Mouse (Mus musculus) brain, adult 10 weeks (tissue): ENCODE measurements around the gene Gm3629. TPM values are rescaled to one million over a fixed set of nuclear protein-coding genes. Genes with fewer than 3 reads are reported as not detected.

Experiments
- polyA plus RNA-seq: library from polyadenylated mRNA; stranded (reverse); fragments of 350-450 nt; fragmentation: Illumina TruSeq; extraction: RNeasy Lipid Tissue Mini Kit (QIAGEN cat#74804); gene quantifications from one replicate; pipeline ENCODE4 v1.2.3, GENCODE M21; 2015; ENCODE audit warnings: low read depth, low replicate concordance

Gene Gm3629
- not detected for polyA plus RNA-seq

DNA sequence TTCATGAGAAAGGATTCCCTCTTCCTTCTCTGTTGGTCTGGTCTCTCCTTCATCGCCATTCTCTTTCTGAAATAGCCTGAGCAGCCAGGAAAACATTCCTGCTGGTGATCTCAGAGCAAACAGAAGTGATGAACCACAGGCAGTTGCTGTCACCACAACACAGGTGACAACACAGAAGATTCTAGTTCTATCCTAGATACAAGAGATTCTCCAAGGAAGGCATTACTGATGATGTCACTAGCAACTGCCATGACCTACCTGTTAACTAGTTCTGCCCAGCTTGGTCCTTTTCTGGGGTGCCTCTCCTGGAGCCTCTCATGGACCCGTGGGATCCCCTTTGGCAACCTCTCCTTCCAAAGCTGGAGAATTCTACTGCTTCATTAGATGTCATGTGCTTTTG lies at the start of gene Gm3629:
Gene Gm3629, minus strand, starts transcription at position 101 of the 400 bp plus-strand sequence.

DNA sequence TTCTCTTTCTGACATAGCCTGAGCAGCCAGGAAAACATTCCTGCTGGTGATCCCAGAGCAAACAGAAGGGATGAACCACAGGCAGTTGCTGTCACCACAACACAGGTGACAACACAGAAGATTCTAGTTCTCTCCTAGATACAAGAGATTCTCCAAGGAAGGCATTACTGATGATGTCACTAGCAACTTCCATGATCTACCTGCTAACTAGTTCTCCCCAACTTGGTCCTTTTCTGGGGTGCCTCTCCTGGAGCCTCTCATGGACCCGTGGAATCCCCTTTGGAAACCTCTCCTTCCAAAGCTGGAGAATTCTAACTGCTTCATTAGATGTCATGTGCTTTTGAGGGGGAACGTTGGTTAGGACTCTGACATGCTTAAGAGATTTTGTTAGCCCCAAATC lies 31.9 kb upstream of the Gm3629 start, which contains the start of gene Gm3460:
Gene Gm3460, minus strand, starts transcription at position 101 of the 400 bp plus-strand sequence.

DNA sequence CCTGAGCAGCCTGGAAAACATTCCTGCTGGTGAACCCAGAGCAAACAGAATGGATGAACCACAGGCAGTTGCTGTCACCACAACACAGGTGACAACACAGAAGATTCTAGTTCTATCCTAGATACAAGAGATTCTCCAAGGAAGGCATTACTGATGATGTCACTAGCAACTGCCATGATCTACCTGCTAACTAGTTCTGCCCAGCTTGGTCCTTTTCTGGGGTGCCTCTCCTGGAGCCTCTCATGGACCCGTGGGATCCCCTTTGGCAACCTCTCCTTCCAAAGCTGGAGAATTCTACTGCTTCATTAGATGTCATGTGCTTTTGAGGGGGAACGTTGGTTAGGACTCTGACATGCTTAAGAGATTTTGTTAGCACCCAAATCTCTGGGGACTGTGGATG lies 53.2 kb downstream of the Gm3629 start, which contains the start of gene Gm8356:
Gene Gm8356, minus strand, starts transcription at position 101 of the 400 bp plus-strand sequence.

Other genes with a start within 250 kb of the Gm3629 start
- not detected for gene Gm3618, start 246.9 kb downstream of the Gm3629 start, polyA plus RNA-seq
- gene Gm16440, start 200.3 kb downstream of the Gm3629 start, polyA plus RNA-seq = not detected
- gene Gm3591, start 178.1 kb downstream of the Gm3629 start, polyA plus RNA-seq = 0.36 TPM
- not detected for gene Gm3594, start 146.0 kb downstream of the Gm3629 start, polyA plus RNA-seq
- not detected for gene Gm8356, start 53.3 kb downstream of the Gm3629 start, polyA plus RNA-seq
- gene Gm3460, start 31.8 kb upstream of the Gm3629 start, polyA plus RNA-seq = not detected
- not detected for gene Gm10251, start 93.6 kb upstream of the Gm3629 start, polyA plus RNA-seq
- not detected for gene Gm8050, start 129.6 kb upstream of the Gm3629 start, polyA plus RNA-seq
- 8.3 TPM for gene Gm3636, start 151.7 kb upstream of the Gm3629 start, polyA plus RNA-seq
- not detected for gene Gm8362, start 183.8 kb upstream of the Gm3629 start, polyA plus RNA-seq
- gene Gm3642, start 249.7 kb upstream of the Gm3629 start, polyA plus RNA-seq = not detected